Mouse (Mus musculus) olfactory bulb, adult 2 months (tissue): Measurements from ENCODE around the gene Mfsd13b.

Experiments used
- CTCF ChIP-seq: fragments of 200-500 bp; IDR thresholded peaks from 2 replicates; pipeline ENCODE4 v1.5.1; 2012; ENCODE audit warnings: low read depth, mild to moderate bottlenecking, low read length, moderate library complexity; ENCODE audit not compliant: insufficient read depth
- POLR2A ChIP-seq: fragments of 200-500 bp; IDR thresholded peaks from 2 replicates; pipeline ENCODE4 v1.6.1; 2012; ENCODE audit warnings: mild to moderate bottlenecking, low read depth, low read length, moderate library complexity; ENCODE audit not compliant: insufficient read depth

- TF ChIP-seq CTCF (no peak), POLR2A (no peak)
These were observed 77.3 kb downstream of the Mfsd13b start for GRCm38 (mm10) chr7:121059477-121060218.
